In genomic region chr9:72766789-72767349, GRCm38 (mm10) we compare ENCODE assay signal across 8 mouse cellular contexts. TPM values are rescaled to one million over a fixed set of nuclear protein-coding genes. Genes with fewer than 3 reads are reported as not detected.
DNase-seq lines count a peak whose midpoint lies in the region; ATAC-seq lines count a peak whose summit lies in the region.

No protein-coding gene starts in this region.

- H3K27me3 ChIP-seq in forebrain, embryonic 11.5 days (ENCODE audit: control insufficient read depth, insufficient read depth, low read length) = no peaks in the 10 kb centered on the region
- no peaks in the 10 kb centered on the region for H3K27me3 ChIP-seq in heart, embryonic 15.5 days
- H3K27me3 ChIP-seq in liver, embryonic 12.5 days (replicated peaks) = no peaks in the 10 kb centered on the region
- H3K27me3 ChIP-seq in neural tube, embryonic 11.5 days (ENCODE audit: control insufficient read depth, insufficient read depth, low read length) = no peaks in the 10 kb centered on the region
- H3K27me3 ChIP-seq in stomach, embryonic 16.5 days (ENCODE audit: control insufficient read depth, insufficient read depth, low read length) = no peaks in the 10 kb centered on the region

- H3K27ac ChIP-seq in forebrain, embryonic 11.5 days (ENCODE audit: low read depth, low read length) = no peak overlapping the region
- 0 out of 2 replicates have a peak overlapping the region, but pooled peaks have one; percentile 28 for H3K27ac ChIP-seq in heart, embryonic 15.5 days
- H3K27ac ChIP-seq in liver, embryonic 12.5 days = no peak overlapping the region
- no peak overlapping the region for H3K27ac ChIP-seq in neural tube, embryonic 11.5 days (ENCODE audit: low read depth, low read length)
- H3K27ac ChIP-seq in stomach, embryonic 16.5 days (ENCODE audit: low read length) = no peak overlapping the region

- no peaks in the 10 kb centered on the region for H3K36me3 ChIP-seq in forebrain, embryonic 11.5 days (ENCODE audit: control insufficient read depth, insufficient read depth, low read length)
- no peaks in the 10 kb centered on the region for H3K36me3 ChIP-seq in heart, embryonic 15.5 days
- H3K36me3 ChIP-seq in liver, embryonic 12.5 days = no peaks in the 10 kb centered on the region
- no peaks in the 10 kb centered on the region for H3K36me3 ChIP-seq in neural tube, embryonic 11.5 days (ENCODE audit: control insufficient read depth, insufficient read depth, low read length)
- no peaks in the 10 kb centered on the region for H3K36me3 ChIP-seq in stomach, embryonic 16.5 days (ENCODE audit: control insufficient read depth, insufficient read depth, low read length)

- WGBS in forebrain, embryonic 11.5 days = 1% methylated on average over 17 of the region's 17 CpGs
- WGBS in heart, embryonic 15.5 days = 2% methylated on average over 17 of the region's 17 CpGs
- WGBS in liver, embryonic 12.5 days (ENCODE audit: insufficient replicate concordance) = 4% methylated on average over 17 of the region's 17 CpGs
- under 1% methylated on average over 17 of the region's 17 CpGs for WGBS in neural tube, embryonic 11.5 days
- WGBS in stomach, embryonic 16.5 days = 1% methylated on average over 17 of the region's 17 CpGs

- H3K9me3 ChIP-seq in forebrain, embryonic 11.5 days (ENCODE audit: control insufficient read depth, low read length) = no peaks in the 10 kb centered on the region
- H3K9me3 ChIP-seq in heart, embryonic 15.5 days (replicated peaks) = no peaks in the 10 kb centered on the region
- H3K9me3 ChIP-seq in liver, embryonic 12.5 days (replicated peaks) = no peaks in the 10 kb centered on the region
- H3K9me3 ChIP-seq in neural tube, embryonic 11.5 days (ENCODE audit: control insufficient read depth, low read length) = no peaks in the 10 kb centered on the region
- H3K9me3 ChIP-seq in stomach, embryonic 16.5 days (replicated peaks; ENCODE audit: control insufficient read depth, low read length) = no peaks in the 10 kb centered on the region

- H3K4me2 ChIP-seq in forebrain, embryonic 11.5 days (ENCODE audit: low read depth, low read length, severe bottlenecking) = peak overlapping the region; percentile 58
- H3K4me2 ChIP-seq in heart, embryonic 15.5 days = peak overlapping the region; percentile 80
- H3K4me2 ChIP-seq in liver, embryonic 12.5 days = peak overlapping the region; percentile 67
- peak overlapping the region; percentile 47 for H3K4me2 ChIP-seq in neural tube, embryonic 11.5 days (ENCODE audit: low read depth)
- H3K4me2 ChIP-seq in stomach, embryonic 16.5 days (ENCODE audit: low read depth, low read length) = peak overlapping the region; percentile 68

- 0 out of 2 replicates have a peak, but pooled peaks cover 7% of the 10 kb centered on the region for H3K4me1 ChIP-seq in forebrain, embryonic 11.5 days (replicated peaks; ENCODE audit: control insufficient read depth, insufficient read depth, low read length)
- peaks cover 18% of the 10 kb centered on the region for H3K4me1 ChIP-seq in heart, embryonic 15.5 days (replicated peaks)
- H3K4me1 ChIP-seq in liver, embryonic 12.5 days = peaks cover 7% of the 10 kb centered on the region; the same call in 1 of the 2 replicates
- peaks cover 3% of the 10 kb centered on the region; the same call in 1 of the 2 replicates for H3K4me1 ChIP-seq in neural tube, embryonic 11.5 days (ENCODE audit: control insufficient read depth, insufficient read depth, low read length)
- peaks cover 3% of the 10 kb centered on the region; the same call in 1 of the 2 replicates for H3K4me1 ChIP-seq in stomach, embryonic 16.5 days (ENCODE audit: control insufficient read depth, insufficient read depth, low read length)

- DNase-seq in brain, embryonic 18.5 days (ENCODE audit: low read depth, low spot score) = peak; percentile 70
- peak; percentile 93 for DNase-seq in forebrain, embryonic 11.5 days (ENCODE audit: low spot score)
- DNase-seq in kidney, postnatal 14 days = peak; percentile 89
- peak; percentile 89 for DNase-seq in neural tube, embryonic 11.5 days (ENCODE audit: low spot score)

- peak overlapping the region; percentile 61 for H3K9ac ChIP-seq in forebrain, embryonic 11.5 days (ENCODE audit: low read length)
- peak overlapping the region; percentile 46; the same call in 1 of the 2 replicates for H3K9ac ChIP-seq in heart, embryonic 15.5 days
- no peak overlapping the region for H3K9ac ChIP-seq in liver, embryonic 12.5 days
- H3K9ac ChIP-seq in neural tube, embryonic 11.5 days (ENCODE audit: low read length) = peak overlapping the region; percentile 41
- H3K9ac ChIP-seq in stomach, embryonic 16.5 days (ENCODE audit: low read length) = peak overlapping the region; percentile 59

- H3K4me3 ChIP-seq in forebrain, embryonic 11.5 days (ENCODE audit: low read depth, low read length) = peak overlapping the region; percentile 24
- H3K4me3 ChIP-seq in heart, embryonic 15.5 days = peak overlapping the region; percentile 43
- peak overlapping the region; percentile 43 for H3K4me3 ChIP-seq in liver, embryonic 12.5 days
- H3K4me3 ChIP-seq in neural tube, embryonic 11.5 days (ENCODE audit: low read depth, low read length) = 0 out of 2 replicates have a peak overlapping the region, but pooled peaks have one; percentile 15
- H3K4me3 ChIP-seq in stomach, embryonic 16.5 days (replicated peaks; ENCODE audit: low read length) = peak overlapping the region; percentile 45

- peak; percentile 76 for ATAC-seq in CD4-positive, CD25-positive, alpha-beta regulatory T cell, adult 4 months
- ATAC-seq in forebrain, embryonic 11.5 days (replicated peaks; ENCODE audit: low FRiP score) = peak; percentile 63
- 0 out of 2 replicates have a peak, but pooled peaks have one; percentile 11 for ATAC-seq in heart, embryonic 15.5 days (replicated peaks; ENCODE audit: insufficient number of reproducible peaks, insufficient read depth, low FRiP score, low read depth)
- peak; percentile 54; the same call in 1 of the 2 replicates for ATAC-seq in liver, embryonic 12.5 days
- peak; percentile 52; the same call in 1 of the 2 replicates for ATAC-seq in neural tube, embryonic 11.5 days (ENCODE audit: insufficient read depth, low FRiP score, low TSS enrichment)
- ATAC-seq in stomach, embryonic 16.5 days (ENCODE audit: insufficient read depth, low FRiP score) = peak; percentile 56; the same call in 1 of the 2 replicates

RNA-seq across cellular contexts. Expression of gene Prtg, which starts 39.8 kb away (rescaled TPM):
- under 1 TPM in 1 of 2 experiments, not detected in 1; 0.04 TPM for polyA plus RNA-seq in CD4-positive, CD25-positive, alpha-beta regulatory T cell, adult 4 months (2017; shearing (Covaris generic))
- polyA plus RNA-seq in forebrain, embryonic 11.5 days (2014; fragmentation: Nextera tagmentation; extraction: Ambion mirVana) = 3.4 and 3.6 TPM in 2 replicates
- 0.40 and 0.43 TPM in 2 replicates for polyA plus RNA-seq in heart, embryonic 15.5 days (2015; fragmentation: Nextera tagmentation; extraction: Ambion mirVana)
- polyA plus RNA-seq in liver, embryonic 12.5 days (2016; fragmentation: Nextera tagmentation; extraction: Ambion mirVana) = 0.37 and 0.52 TPM in 2 replicates
- polyA plus RNA-seq in neural tube, embryonic 11.5 days (2014; fragmentation: Nextera tagmentation; extraction: Ambion mirVana) = 3.6 and 4.4 TPM in 2 replicates
- 0.25 and 0.31 TPM in 2 replicates for polyA plus RNA-seq in stomach, embryonic 16.5 days (2015; fragmentation: Nextera tagmentation; extraction: Ambion mirVana)

Comparison
In these comparisons a context has a peak if more than half of its experiments do, and no peak if none do; other contexts are left out.
1. ATAC-seq: peak in every context shown above with its lines; median percentile 76 in CD4-positive, CD25-positive, alpha-beta regulatory T cell, adult 4 months; 63 in forebrain, embryonic 11.5 days; 56 in stomach, embryonic 16.5 days; 54 in liver, embryonic 12.5 days; 52 in neural tube, embryonic 11.5 days; 11 in heart, embryonic 15.5 days.